Mouse (Mus musculus): Measurements from ENCODE around the gene Arvcf. TPM values are rescaled to one million over a fixed set of nuclear protein-coding genes. Genes with fewer than 3 reads are reported as not detected.

Arvcf gene
- total and polyA plus RNA-seq, 2 experiments from 2014 or later = 48.9 to 168 TPM

DNA sequence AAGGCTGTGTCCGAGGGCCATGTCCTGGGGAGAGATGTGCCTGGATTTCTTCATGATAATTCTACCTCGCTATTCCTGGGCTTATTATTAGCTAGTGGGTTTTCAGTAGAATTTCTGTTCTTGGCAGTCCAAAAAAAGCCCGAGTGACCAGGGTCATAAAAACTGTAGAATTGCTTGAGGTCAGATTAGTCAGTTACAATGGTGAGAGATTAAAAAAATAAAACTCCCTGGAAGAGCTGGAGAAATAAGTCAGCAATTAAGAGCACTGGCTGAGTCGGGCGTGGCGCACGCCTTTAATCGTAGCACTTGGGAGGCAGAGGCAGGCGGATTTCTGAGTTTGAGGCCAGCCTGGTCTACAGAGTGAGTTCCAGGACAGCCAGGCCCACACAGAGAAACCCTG lies 20.0 kb upstream of the Arvcf start:
- Histone ChIP-seq H3K27me3 (ENCODE audit: insufficient read depth, low read length) (no peaks in the 10 kb centered on the region), H3K4me1 (ENCODE audit: insufficient read depth, low read length) (no peaks in the 10 kb centered on the region), H3K36me3 (ENCODE audit: insufficient read depth, low read length) (peaks cover 8% of the 10 kb centered on the region; the same call in 1 of the 2 replicates), H3K27ac (no peak overlapping the region), H3K9ac (replicated peaks; ENCODE audit: low read length) (no peak overlapping the region), H3K4me2 (ENCODE audit: low read depth, low read length) (no peak overlapping the region), H3K9me3 (ENCODE audit: low read length) (no peaks in the 10 kb centered on the region), H3K4me3 (ENCODE audit: low read length) (no peak overlapping the region)
- WGBS = 94% methylated on average over 9 of the region's 9 CpGs
- ATAC-seq = no peak
- no peak for TF ChIP-seq CTCF (IDR thresholded peaks at IDR 0.05; ENCODE audit: low read depth)
- no peak for DNase-seq (ENCODE audit: low spot score)

DNA sequence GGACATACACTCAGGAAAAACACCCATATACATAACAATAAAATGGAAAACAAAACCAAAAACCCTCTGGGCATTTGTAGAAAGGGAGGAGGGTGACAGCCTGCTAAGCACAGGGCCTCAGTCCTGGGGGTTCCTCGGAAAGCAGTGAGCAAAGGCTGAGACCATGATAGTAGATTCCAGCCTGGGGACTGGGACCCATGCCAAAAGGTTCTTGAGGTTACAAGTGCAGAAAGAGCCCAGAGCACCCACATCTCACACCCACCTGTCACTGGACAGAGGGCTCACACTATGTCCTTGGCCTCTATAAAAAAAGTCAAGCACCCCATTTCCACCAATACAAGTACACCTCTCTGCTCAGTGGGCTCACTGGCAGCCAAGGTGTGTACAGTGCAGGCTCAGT lies 19.5 kb upstream of the Arvcf start:
- H3K36me3 ChIP-seq (ENCODE audit: insufficient read depth, low read length) = peaks cover 2% of the 10 kb centered on the region; the same call in 1 of the 2 replicates
- no peaks in the 10 kb centered on the region for H3K9me3 ChIP-seq (ENCODE audit: low read length)
- no peak overlapping the region for H3K9ac ChIP-seq (replicated peaks; ENCODE audit: low read length)
- H3K4me3 ChIP-seq (ENCODE audit: low read length) = no peak overlapping the region
- H3K4me1 ChIP-seq (ENCODE audit: insufficient read depth, low read length) = no peaks in the 10 kb centered on the region
- no peak overlapping the region for H3K27ac ChIP-seq
- no peaks in the 10 kb centered on the region for H3K27me3 ChIP-seq (ENCODE audit: insufficient read depth, low read length)
- TF ChIP-seq CTCF (IDR thresholded peaks at IDR 0.05; ENCODE audit: low read depth) = no peak
- H3K4me2 ChIP-seq (ENCODE audit: low read depth, low read length) = no peak overlapping the region
- ATAC-seq (no peak), DNase-seq (ENCODE audit: low spot score) (no peak)
- 50% methylated on average over 1 of the region's 1 CpGs for WGBS

DNA sequence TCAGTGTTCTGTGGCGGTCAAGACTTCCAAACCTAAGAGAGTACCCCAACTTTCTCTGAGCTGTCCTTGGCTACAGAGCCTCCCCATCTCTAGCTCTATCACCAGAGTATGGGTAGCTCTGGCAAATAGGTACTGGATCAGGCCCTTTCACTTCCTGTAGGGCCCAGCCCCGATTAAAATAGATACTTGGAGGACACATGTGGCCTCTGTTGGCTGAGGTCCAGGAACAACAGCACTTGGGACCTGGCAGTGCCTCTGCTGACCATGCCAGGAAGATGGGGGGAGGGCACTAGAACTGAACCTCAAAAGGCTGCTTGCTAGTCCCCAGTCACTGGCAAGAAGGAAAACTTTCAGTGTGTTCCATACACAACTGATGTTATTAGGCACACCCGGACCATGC lies 14.0 kb upstream of the Arvcf start:
- WGBS = 80% methylated on average over 3 of the region's 3 CpGs
- no peaks in the 10 kb centered on the region for H3K4me1 ChIP-seq (ENCODE audit: insufficient read depth, low read length)
- no peak overlapping the region for H3K9ac ChIP-seq (replicated peaks; ENCODE audit: low read length)
- H3K27ac ChIP-seq = no peak overlapping the region
- TF ChIP-seq CTCF (IDR thresholded peaks at IDR 0.05; ENCODE audit: low read depth) = no peak
- no peaks in the 10 kb centered on the region for H3K27me3 ChIP-seq (ENCODE audit: insufficient read depth, low read length)
- ATAC-seq = no peak
- H3K4me3 ChIP-seq (ENCODE audit: low read length) = no peak overlapping the region
- no peak overlapping the region for H3K4me2 ChIP-seq (ENCODE audit: low read depth, low read length)
- no peaks in the 10 kb centered on the region; the same call in 1 of the 2 replicates for H3K36me3 ChIP-seq (ENCODE audit: insufficient read depth, low read length)
- H3K9me3 ChIP-seq (ENCODE audit: low read length) = no peaks in the 10 kb centered on the region
- DNase-seq (ENCODE audit: low spot score) = peak; percentile 29

DNA sequence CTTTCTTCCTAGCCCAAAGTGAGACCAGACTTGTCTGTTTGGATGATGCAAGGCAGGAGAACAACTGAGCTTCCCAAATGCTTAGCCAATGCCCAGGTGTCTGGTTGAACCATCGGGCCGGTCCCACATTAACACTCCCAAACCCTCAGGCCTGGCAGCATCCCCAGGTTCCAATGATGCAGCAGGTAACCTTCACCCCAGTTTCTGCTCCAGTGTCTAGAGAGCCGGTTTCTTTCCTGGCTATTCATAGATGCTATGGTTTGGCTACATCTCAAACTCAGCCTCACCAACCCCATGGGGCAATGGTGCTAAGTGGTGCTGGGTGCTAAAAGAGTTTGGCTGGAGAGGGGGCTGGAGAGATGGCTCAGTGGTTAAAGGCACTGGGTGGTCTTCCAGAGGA lies 12.0 kb upstream of the Arvcf start:
- ATAC-seq (no peak), DNase-seq (ENCODE audit: low spot score) (no peak)
- 96% methylated on average over 3 of the region's 3 CpGs for WGBS
- H3K4me2 ChIP-seq (ENCODE audit: low read depth, low read length) = no peak overlapping the region
- H3K4me3 ChIP-seq (ENCODE audit: low read length) = no peak overlapping the region
- no peaks in the 10 kb centered on the region for H3K9me3 ChIP-seq (ENCODE audit: low read length)
- no peak for TF ChIP-seq CTCF (IDR thresholded peaks at IDR 0.05; ENCODE audit: low read depth)
- H3K9ac ChIP-seq (replicated peaks; ENCODE audit: low read length) = no peak overlapping the region
- no peaks in the 10 kb centered on the region for H3K27me3 ChIP-seq (ENCODE audit: insufficient read depth, low read length)
- H3K4me1 ChIP-seq (ENCODE audit: insufficient read depth, low read length) = peaks cover 5% of the 10 kb centered on the region; the same call in 1 of the 2 replicates
- H3K27ac ChIP-seq = no peak overlapping the region
- no peaks in the 10 kb centered on the region; the same call in 1 of the 2 replicates for H3K36me3 ChIP-seq (ENCODE audit: insufficient read depth, low read length)

DNA sequence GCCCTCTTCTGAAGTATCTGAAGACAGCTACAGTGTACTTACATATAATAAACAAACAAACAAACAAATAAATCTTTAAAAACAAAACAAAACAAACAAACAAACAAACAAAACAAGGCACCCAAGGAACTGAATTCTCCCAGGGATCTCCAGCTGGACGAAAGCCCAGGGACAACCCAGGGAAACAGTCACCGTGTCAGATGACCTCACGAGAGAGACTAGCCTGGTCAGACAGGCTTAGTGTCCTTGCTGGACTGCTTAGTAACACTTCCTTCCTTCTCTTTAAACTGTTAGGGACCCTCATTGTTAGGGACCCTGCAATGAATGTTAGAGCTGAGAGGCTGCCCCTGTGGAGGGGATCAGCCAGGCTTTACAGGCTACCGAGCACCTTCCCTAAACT lies 10.7 kb upstream of the Arvcf start:
- Histone ChIP-seq H3K36me3 (ENCODE audit: insufficient read depth, low read length) (no peaks in the 10 kb centered on the region; the same call in 1 of the 2 replicates), H3K4me3 (ENCODE audit: low read length) (no peak overlapping the region), H3K4me1 (ENCODE audit: insufficient read depth, low read length) (peaks cover 5% of the 10 kb centered on the region; the same call in 1 of the 2 replicates), H3K4me2 (ENCODE audit: low read depth, low read length) (no peak overlapping the region), H3K27me3 (ENCODE audit: insufficient read depth, low read length) (no peaks in the 10 kb centered on the region), H3K27ac (no peak overlapping the region), H3K9me3 (ENCODE audit: low read length) (no peaks in the 10 kb centered on the region), H3K9ac (replicated peaks; ENCODE audit: low read length) (no peak overlapping the region)
- no peak for DNase-seq (ENCODE audit: low spot score)
- 88% methylated on average over 4 of the region's 4 CpGs for WGBS
- no peak for TF ChIP-seq CTCF (IDR thresholded peaks at IDR 0.05; ENCODE audit: low read depth)
- ATAC-seq = no peak

DNA sequence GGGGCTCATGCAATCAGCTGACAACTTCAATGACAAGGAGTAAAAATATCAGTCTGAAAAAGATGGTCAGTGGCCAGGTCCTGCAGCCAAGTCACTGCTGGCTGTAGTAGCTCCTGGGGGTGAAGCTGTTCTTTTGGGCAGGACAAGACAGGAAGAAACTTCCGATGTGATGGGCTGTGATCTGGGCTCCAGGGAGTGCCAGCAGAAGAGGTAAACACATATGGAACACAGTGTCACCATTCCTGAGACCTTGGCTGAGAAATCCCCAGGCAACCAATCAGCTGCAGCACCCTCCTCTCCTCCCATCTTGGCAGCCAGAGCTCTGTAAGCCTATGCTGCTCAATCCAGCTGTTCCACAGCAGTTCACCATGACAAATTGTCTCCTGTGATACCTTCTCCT lies 8.1 kb upstream of the Arvcf start:
- Histone ChIP-seq H3K4me3 (ENCODE audit: low read length) (no peak overlapping the region), H3K27ac (no peak overlapping the region), H3K9me3 (ENCODE audit: low read length) (no peaks in the 10 kb centered on the region), H3K9ac (replicated peaks; ENCODE audit: low read length) (no peak overlapping the region), H3K27me3 (ENCODE audit: insufficient read depth, low read length) (no peaks in the 10 kb centered on the region), H3K36me3 (ENCODE audit: insufficient read depth, low read length) (no peaks in the 10 kb centered on the region), H3K4me2 (ENCODE audit: low read depth, low read length) (no peak overlapping the region), H3K4me1 (ENCODE audit: insufficient read depth, low read length) (peaks cover 19% of the 10 kb centered on the region)
- no peak for TF ChIP-seq CTCF (IDR thresholded peaks at IDR 0.05; ENCODE audit: low read depth)
- 25% methylated on average over 1 of the region's 1 CpGs for WGBS
- DNase-seq (ENCODE audit: low spot score) (peak; percentile 32), ATAC-seq (no peak)

DNA sequence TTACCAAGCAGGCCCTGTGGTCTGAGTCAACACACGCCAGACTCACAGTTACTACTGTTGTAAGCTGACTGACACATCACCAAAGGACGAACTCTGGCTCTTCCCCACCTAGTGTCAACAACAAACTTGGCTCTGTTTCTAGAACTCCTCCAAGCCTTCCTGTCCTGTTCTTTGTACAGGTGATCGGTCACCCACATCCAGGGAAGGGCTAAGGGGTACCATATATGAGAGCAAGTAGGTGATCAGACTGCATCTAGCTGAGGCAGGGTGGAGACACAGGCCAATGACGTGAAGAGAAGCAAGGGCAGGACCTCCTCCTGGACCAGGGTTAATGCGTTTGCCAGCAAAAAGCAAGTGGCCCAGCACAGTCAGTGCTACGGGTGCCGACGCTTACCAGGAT lies 6.4 kb upstream of the Arvcf start:
- Histone ChIP-seq H3K4me1 (ENCODE audit: insufficient read depth, low read length) (peaks cover 20% of the 10 kb centered on the region), H3K27me3 (ENCODE audit: insufficient read depth, low read length) (no peaks in the 10 kb centered on the region), H3K9me3 (ENCODE audit: low read length) (no peaks in the 10 kb centered on the region), H3K4me3 (ENCODE audit: low read length) (no peak overlapping the region), H3K9ac (replicated peaks; ENCODE audit: low read length) (no peak overlapping the region), H3K4me2 (ENCODE audit: low read depth, low read length) (no peak overlapping the region; the same call in 1 of the 2 replicates), H3K27ac (no peak overlapping the region), H3K36me3 (ENCODE audit: insufficient read depth, low read length) (no peaks in the 10 kb centered on the region)
- DNase-seq (ENCODE audit: low spot score) (no peak), ATAC-seq (no peak)
- WGBS = 91% methylated on average over 8 of the region's 8 CpGs
- TF ChIP-seq CTCF (IDR thresholded peaks at IDR 0.05; ENCODE audit: low read depth) = no peak

Data from hindbrain, postnatal 0 days (tissue).